ENCODE assay signal across 8 mouse cellular contexts in genomic region chr12:84771981-84772520, GRCm38 (mm10). TPM values are rescaled to one million over a fixed set of nuclear protein-coding genes. Genes with fewer than 3 reads are reported as not detected.
DNase-seq lines count a peak whose midpoint lies in the region; ATAC-seq and TF ChIP-seq lines count a peak whose summit lies in the region.

No protein-coding gene starts in this region.

- H3K27me3 ChIP-seq in intestine, embryonic 16.5 days (replicated peaks; ENCODE audit: control insufficient read depth, insufficient read depth, low read length): no peaks in the 10 kb centered on the region
- H3K27me3 ChIP-seq in neural tube, embryonic 15.5 days (replicated peaks): no peaks in the 10 kb centered on the region

- H3K4me3 ChIP-seq in left cerebral cortex, adult 2 months: peak overlapping the region; percentile 70
- peak overlapping the region; percentile 73 for H3K4me3 ChIP-seq in intestine, embryonic 16.5 days (ENCODE audit: low read length)
- peak overlapping the region; percentile 58 for H3K4me3 ChIP-seq in neural tube, embryonic 15.5 days (replicated peaks)

- intact Hi-C loops in left cerebral cortex, adult 2 months (cut with DNase I): no loop called here

- peak overlapping the region; percentile 89 for H3K9ac ChIP-seq in intestine, embryonic 16.5 days (ENCODE audit: low read depth, low read length)
- peak overlapping the region; percentile 60 for H3K9ac ChIP-seq in neural tube, embryonic 15.5 days (replicated peaks)

- no peaks in the 10 kb centered on the region; the same call in 1 of the 2 replicates for H3K36me3 ChIP-seq in intestine, embryonic 16.5 days (ENCODE audit: control insufficient read depth, insufficient read depth, low read length)
- no peaks in the 10 kb centered on the region for H3K36me3 ChIP-seq in neural tube, embryonic 15.5 days

- ATAC-seq in intestine, embryonic 16.5 days: no peak
- no peak for ATAC-seq in neural tube, embryonic 15.5 days (ENCODE audit: low FRiP score)

- no peak for TF ChIP-seq CTCF in left cerebral cortex, adult 2 months (IDR thresholded peaks at IDR 0.05)

- H3K4me1 ChIP-seq in intestine, embryonic 16.5 days (ENCODE audit: control insufficient read depth, insufficient read depth, low read length): peaks cover 21% of the 10 kb centered on the region
- peaks cover 31% of the 10 kb centered on the region for H3K4me1 ChIP-seq in neural tube, embryonic 15.5 days

- no peaks in the 10 kb centered on the region for H3K9me3 ChIP-seq in intestine, embryonic 16.5 days (ENCODE audit: control insufficient read depth, low read length)
- H3K9me3 ChIP-seq in neural tube, embryonic 15.5 days (replicated peaks): no peaks in the 10 kb centered on the region

- no peak for DNase-seq in left cerebral cortex, adult 2 months (ENCODE audit: extremely low spot score in 1 of 2, low spot score in 2 of 2)
- no peak for DNase-seq in left cerebral cortex, adult 18-20 months (ENCODE audit: low spot score in 2 of 2)
- peak; percentile 65 for DNase-seq in embryo, embryonic 11 days
- no peak for DNase-seq in spleen, postnatal 10 days (ENCODE audit: low spot score in 2 of 2)
- DNase-seq in adrenal gland, postnatal 25 days: no peak
- no peak for DNase-seq in gastrocnemius, adult 8-10 months (ENCODE audit: low spot score in 2 of 2)

- H3K4me2 ChIP-seq in intestine, embryonic 16.5 days (ENCODE audit: low read depth, low read length): peak overlapping the region; percentile 72
- H3K4me2 ChIP-seq in neural tube, embryonic 15.5 days: peak overlapping the region; percentile 71

- H3K27ac ChIP-seq in left cerebral cortex, adult 2 months: peak overlapping the region; percentile 89
- H3K27ac ChIP-seq in intestine, embryonic 16.5 days (ENCODE audit: low read length): peak overlapping the region; percentile 96
- H3K27ac ChIP-seq in neural tube, embryonic 15.5 days (replicated peaks): peak overlapping the region; percentile 91

- WGBS in intestine, embryonic 16.5 days: 3% methylated on average over 10 of the region's 10 CpGs
- 3% methylated on average over 10 of the region's 10 CpGs for WGBS in neural tube, embryonic 15.5 days

RNA-seq across cellular contexts. Expression of gene Npc2, which starts 0.9 kb away (rescaled TPM):
- total RNA-seq in left cerebral cortex, adult 2 months (2021): 10 to 100 TPM; 25.6 to 26.4 TPM
- total RNA-seq in left cerebral cortex, adult 18-20 months (2021): 10 to 100 TPM; 28.1 to 29.6 TPM
- polyA plus RNA-seq in intestine, embryonic 16.5 days (2015; fragmentation: Nextera tagmentation; extraction: Ambion mirVana): 88.4 and 93.4 TPM in 2 replicates
- 54.1 and 57.7 TPM in 2 replicates for polyA plus RNA-seq in neural tube, embryonic 15.5 days (2015; fragmentation: Nextera tagmentation; extraction: Ambion mirVana)
- 68.1 and 74.3 TPM in 2 replicates for total RNA-seq in adrenal gland, postnatal 25 days (2021)
- total RNA-seq in gastrocnemius, adult 8-10 months (2022): 10 to 100 TPM; 12.1 to 16.8 (median 14.0) TPM

RNA-seq across cellular contexts. Expression of gene Isca2, which starts 1.0 kb away (rescaled TPM):
- 10 to 100 TPM; 55.9 to 57.7 TPM for total RNA-seq in left cerebral cortex, adult 2 months (2021)
- total RNA-seq in left cerebral cortex, adult 18-20 months (2021): 10 to 100 TPM; 56.3 to 60.2 TPM
- 142 and 150 TPM in 2 replicates for polyA plus RNA-seq in intestine, embryonic 16.5 days (2015; fragmentation: Nextera tagmentation; extraction: Ambion mirVana)
- polyA plus RNA-seq in neural tube, embryonic 15.5 days (2015; fragmentation: Nextera tagmentation; extraction: Ambion mirVana): 134 and 144 TPM in 2 replicates
- 67.6 and 83.1 TPM in 2 replicates for total RNA-seq in adrenal gland, postnatal 25 days (2021)
- total RNA-seq in gastrocnemius, adult 8-10 months (2022): 10 to 100 TPM; 41.4 to 48.9 (median 45.8) TPM
